Mouse (Mus musculus) olfactory bulb, adult 2 months (tissue): ENCODE measurements around the gene Rcor2.

Source experiments
- CTCF ChIP-seq: fragments of 200-500 bp; IDR thresholded peaks from 2 replicates; pipeline ENCODE4 v1.5.1; 2012; ENCODE audit warnings: low read depth, mild to moderate bottlenecking, low read length, moderate library complexity; ENCODE audit not compliant: insufficient read depth
- POLR2A ChIP-seq: fragments of 200-500 bp; IDR thresholded peaks from 2 replicates; pipeline ENCODE4 v1.6.1; 2012; ENCODE audit warnings: mild to moderate bottlenecking, low read depth, low read length, moderate library complexity; ENCODE audit not compliant: insufficient read depth

DNA sequence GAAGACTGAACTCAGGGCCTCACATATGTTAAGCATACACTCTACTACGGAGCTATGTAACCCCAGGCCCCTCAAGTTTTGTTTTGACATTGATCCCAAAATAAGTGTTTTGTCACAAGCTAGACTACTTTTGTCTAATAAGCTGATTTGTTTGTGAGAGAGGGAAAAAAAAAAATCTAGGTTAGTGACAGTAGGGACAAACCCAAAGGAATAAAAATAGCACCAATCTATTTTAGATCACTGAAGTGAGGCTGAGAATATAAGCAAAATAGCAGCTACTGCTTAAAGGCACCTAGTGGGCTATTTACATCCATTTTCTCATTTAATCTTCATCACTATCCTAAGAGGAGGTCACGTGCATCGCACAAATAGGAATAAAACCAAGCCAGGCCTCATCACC lies 27.6 kb upstream of the Rcor2 start:
- no peak for TF ChIP-seq CTCF
- TF ChIP-seq POLR2A: no peak
